Mouse (Mus musculus): ENCODE data around the gene Ccnd3. TPM values are rescaled to one million over a fixed set of nuclear protein-coding genes. Genes with fewer than 3 reads are reported as not detected.

The Ccnd3 gene
- polyA plus RNA-seq, 1 experiment from 2014 or later: 530 TPM

DNA sequence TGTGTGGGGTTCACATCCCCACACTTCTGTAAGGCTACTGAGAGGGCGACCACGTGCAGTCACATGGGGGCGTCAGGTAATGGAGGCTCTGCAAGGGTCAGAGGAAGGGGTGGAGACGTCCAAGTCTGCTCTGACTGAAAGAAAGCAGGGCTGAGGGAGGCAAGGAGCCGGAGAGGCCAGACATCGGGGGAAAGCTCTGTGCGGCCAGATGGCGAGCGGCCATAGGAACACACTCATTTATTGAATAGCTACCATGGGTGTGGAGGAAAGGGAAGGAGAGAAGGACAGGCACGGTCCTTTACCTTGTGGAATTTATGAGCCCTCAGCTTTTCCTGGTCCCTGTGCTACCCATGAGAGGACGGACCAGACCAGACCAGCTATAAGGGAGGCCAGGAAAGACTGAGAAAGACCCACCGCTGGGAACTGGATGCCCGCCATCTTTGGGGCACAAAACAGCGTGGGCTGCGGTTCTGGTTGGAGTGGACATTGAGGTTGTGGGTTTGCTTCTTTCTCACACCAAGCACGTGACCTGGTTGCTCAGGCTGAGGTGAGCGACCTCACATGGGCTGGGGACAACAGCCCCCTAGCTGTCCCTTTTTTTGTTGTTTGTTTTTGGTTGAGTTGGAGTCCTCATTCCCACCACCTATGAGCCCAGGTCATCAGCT lies 22.1 kb downstream of the Ccnd3 start:
- no peak overlapping the region for H3K4me3 ChIP-seq (ENCODE audit: low read depth, low read length)
- no peaks in the 10 kb centered on the region for H3K9me3 ChIP-seq (ENCODE audit: control insufficient read depth, low read length)
- no peak for ATAC-seq (replicated peaks; ENCODE audit: low FRiP score)
- H3K27ac ChIP-seq (ENCODE audit: low read depth, low read length): peak overlapping the region; percentile 80
- H3K4me2 ChIP-seq: no peak overlapping the region
- DNase-seq (ENCODE audit: low spot score): no peak
- H3K4me1 ChIP-seq (replicated peaks; ENCODE audit: control insufficient read depth, insufficient read depth, low read length): peaks cover 53% of the 10 kb centered on the region
- no peaks in the 10 kb centered on the region for H3K36me3 ChIP-seq (ENCODE audit: control insufficient read depth, insufficient read depth, low read length)
- H3K27me3 ChIP-seq (replicated peaks; ENCODE audit: control insufficient read depth, insufficient read depth, low read length): no peaks in the 10 kb centered on the region
- 75% methylated on average over 17 of the region's 17 CpGs for WGBS
- H3K9ac ChIP-seq (ENCODE audit: low read depth, low read length): peak overlapping the region; percentile 65

DNA sequence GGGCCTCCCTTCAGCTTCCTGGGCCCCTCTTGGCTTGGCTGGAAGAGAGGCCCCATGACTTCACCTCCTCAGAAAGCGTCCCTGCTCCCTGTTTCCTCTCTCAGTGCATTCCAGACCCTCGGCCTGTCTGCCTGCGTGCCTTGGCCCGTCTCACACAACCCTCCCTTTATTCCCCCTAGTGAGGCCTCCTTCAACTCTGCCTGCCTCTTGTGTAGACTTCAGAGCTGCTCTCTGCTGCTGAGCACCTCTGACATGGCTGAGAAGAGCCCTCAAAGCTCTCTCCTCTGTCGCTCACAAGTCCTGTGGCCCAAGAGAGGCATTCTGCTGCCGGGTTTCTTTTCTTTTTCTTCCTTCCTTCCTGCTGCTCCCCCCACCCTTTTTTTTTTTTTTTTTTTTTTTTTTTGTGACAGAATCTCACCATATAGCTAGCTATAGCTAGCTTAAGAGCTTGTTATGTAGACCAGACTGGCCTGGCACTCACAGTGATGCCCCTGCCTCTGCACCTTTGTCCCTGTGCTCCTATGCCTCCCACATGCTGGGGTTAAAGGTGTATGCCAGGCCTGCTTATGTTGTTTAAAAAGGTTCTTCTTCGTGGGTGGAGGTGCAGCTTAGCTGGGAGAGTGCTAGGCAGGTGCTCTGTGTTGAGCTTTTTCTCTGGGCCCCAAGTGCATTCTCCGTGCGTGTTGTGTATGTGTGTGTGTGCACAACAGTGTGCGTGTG lies 22.9 kb downstream of the Ccnd3 start:
- H3K27me3 ChIP-seq (replicated peaks; ENCODE audit: control insufficient read depth, insufficient read depth, low read length): no peaks in the 10 kb centered on the region
- H3K4me3 ChIP-seq (ENCODE audit: low read depth, low read length): no peak overlapping the region
- ATAC-seq (replicated peaks; ENCODE audit: low FRiP score) (0 out of 2 replicates have a peak, but pooled peaks have one; percentile 35), DNase-seq (ENCODE audit: low spot score) (no peak)
- WGBS: 40% methylated on average over 10 of the region's 10 CpGs
- no peaks in the 10 kb centered on the region for H3K9me3 ChIP-seq (ENCODE audit: control insufficient read depth, low read length)
- peaks cover 52% of the 10 kb centered on the region for H3K4me1 ChIP-seq (replicated peaks; ENCODE audit: control insufficient read depth, insufficient read depth, low read length)
- no peaks in the 10 kb centered on the region for H3K36me3 ChIP-seq (ENCODE audit: control insufficient read depth, insufficient read depth, low read length)
- H3K9ac ChIP-seq (ENCODE audit: low read depth, low read length): peak overlapping the region; percentile 65
- H3K27ac ChIP-seq (ENCODE audit: low read depth, low read length): peak overlapping the region; percentile 80
- H3K4me2 ChIP-seq: peak overlapping the region; percentile 30

DNA sequence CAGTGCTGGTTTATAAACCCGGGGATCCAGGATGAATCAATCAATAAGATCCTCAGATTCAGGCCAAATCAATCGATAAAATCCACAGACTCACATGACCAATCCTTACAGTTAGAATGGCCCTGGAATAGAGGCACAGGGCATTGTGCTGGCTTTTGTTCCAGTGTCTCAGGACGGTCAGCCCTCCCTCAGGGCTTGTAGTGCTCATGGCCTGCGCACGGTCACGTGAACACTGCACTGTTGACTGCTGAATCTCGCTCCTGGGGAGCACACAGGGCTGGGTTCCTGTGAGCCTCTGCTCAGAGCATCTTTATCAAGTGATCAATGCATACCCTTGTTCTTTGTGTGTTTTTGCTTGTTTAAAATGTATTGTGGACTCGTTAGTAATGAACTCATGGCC lies 24.1 kb downstream of the Ccnd3 start:
- H3K4me3 ChIP-seq (ENCODE audit: low read depth, low read length): no peak overlapping the region
- ATAC-seq (replicated peaks; ENCODE audit: low FRiP score) (no peak), DNase-seq (ENCODE audit: low spot score) (no peak)
- H3K36me3 ChIP-seq (ENCODE audit: control insufficient read depth, insufficient read depth, low read length): no peaks in the 10 kb centered on the region
- no peaks in the 10 kb centered on the region for H3K9me3 ChIP-seq (ENCODE audit: control insufficient read depth, low read length)
- H3K4me1 ChIP-seq (replicated peaks; ENCODE audit: control insufficient read depth, insufficient read depth, low read length): peaks cover 42% of the 10 kb centered on the region
- H3K27me3 ChIP-seq (replicated peaks; ENCODE audit: control insufficient read depth, insufficient read depth, low read length): no peaks in the 10 kb centered on the region
- no peak overlapping the region for H3K9ac ChIP-seq (ENCODE audit: low read depth, low read length)
- 84% methylated on average over 8 of the region's 8 CpGs for WGBS
- H3K27ac ChIP-seq (ENCODE audit: low read depth, low read length): no peak overlapping the region
- no peak overlapping the region for H3K4me2 ChIP-seq

DNA sequence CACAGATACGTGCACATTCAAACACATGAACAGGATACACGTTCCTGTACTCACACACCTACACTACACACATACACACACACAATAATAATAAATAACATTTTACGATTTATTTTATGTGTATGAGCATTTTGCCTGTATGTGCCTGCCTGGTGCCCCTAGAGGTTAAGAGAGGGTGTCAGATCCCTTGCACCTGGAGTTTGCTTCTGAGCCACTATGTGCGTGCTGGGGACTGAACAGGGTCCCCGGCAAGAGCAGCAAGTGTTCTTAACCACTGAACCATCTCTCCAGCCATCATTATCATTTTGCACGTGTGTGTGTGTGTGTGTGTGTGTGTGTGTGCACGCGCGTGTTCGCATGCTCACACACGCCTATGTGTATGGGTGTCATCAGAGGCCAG lies 24.7 kb downstream of the Ccnd3 start:
- no peaks in the 10 kb centered on the region for H3K27me3 ChIP-seq (replicated peaks; ENCODE audit: control insufficient read depth, insufficient read depth, low read length)
- no peak for ATAC-seq (replicated peaks; ENCODE audit: low FRiP score)
- H3K9me3 ChIP-seq (ENCODE audit: control insufficient read depth, low read length): no peaks in the 10 kb centered on the region
- 87% methylated on average over 11 of the region's 11 CpGs for WGBS
- H3K9ac ChIP-seq (ENCODE audit: low read depth, low read length): no peak overlapping the region
- no peaks in the 10 kb centered on the region for H3K36me3 ChIP-seq (ENCODE audit: control insufficient read depth, insufficient read depth, low read length)
- DNase-seq (ENCODE audit: low spot score): no peak
- H3K4me3 ChIP-seq (ENCODE audit: low read depth, low read length): no peak overlapping the region
- H3K4me1 ChIP-seq (replicated peaks; ENCODE audit: control insufficient read depth, insufficient read depth, low read length): peaks cover 41% of the 10 kb centered on the region
- no peak overlapping the region for H3K27ac ChIP-seq (ENCODE audit: low read depth, low read length)
- no peak overlapping the region for H3K4me2 ChIP-seq

DNA sequence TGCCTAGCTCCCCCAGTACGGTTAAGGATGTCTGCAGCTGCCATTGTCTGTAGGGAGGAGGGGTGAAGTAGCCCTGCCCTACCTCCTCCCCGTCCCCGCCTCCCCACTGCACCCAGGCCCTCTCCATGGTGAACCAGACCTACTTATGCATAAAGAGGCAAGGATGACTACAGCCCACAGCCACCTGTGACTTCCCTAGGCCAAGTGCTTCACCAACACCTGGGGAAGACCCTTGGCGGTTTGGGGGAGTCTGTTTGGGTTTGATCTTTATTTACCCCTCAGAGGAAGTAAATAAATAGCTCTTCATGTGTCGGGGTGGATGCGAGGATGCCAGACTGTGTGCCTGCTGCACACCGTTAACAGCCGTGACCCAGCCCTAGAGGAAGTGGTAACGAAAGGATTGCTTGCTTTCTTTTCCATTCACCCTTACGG lies 26.6 kb downstream of the Ccnd3 start:
- H3K36me3 ChIP-seq (ENCODE audit: control insufficient read depth, insufficient read depth, low read length): no peaks in the 10 kb centered on the region
- H3K4me1 ChIP-seq (replicated peaks; ENCODE audit: control insufficient read depth, insufficient read depth, low read length): peaks cover 43% of the 10 kb centered on the region
- H3K27me3 ChIP-seq (replicated peaks; ENCODE audit: control insufficient read depth, insufficient read depth, low read length): no peaks in the 10 kb centered on the region
- peak overlapping the region; percentile 29; the same call in 1 of the 2 replicates for H3K27ac ChIP-seq (ENCODE audit: low read depth, low read length)
- no peak overlapping the region for H3K4me3 ChIP-seq (ENCODE audit: low read depth, low read length)
- H3K4me2 ChIP-seq: no peak overlapping the region
- ATAC-seq (replicated peaks; ENCODE audit: low FRiP score) (no peak), DNase-seq (ENCODE audit: low spot score) (no peak)
- H3K9me3 ChIP-seq (ENCODE audit: control insufficient read depth, low read length): no peaks in the 10 kb centered on the region
- WGBS: 69% methylated on average over 10 of the region's 10 CpGs
- peak overlapping the region; percentile 30; the same call in 1 of the 2 replicates for H3K9ac ChIP-seq (ENCODE audit: low read depth, low read length)

DNA sequence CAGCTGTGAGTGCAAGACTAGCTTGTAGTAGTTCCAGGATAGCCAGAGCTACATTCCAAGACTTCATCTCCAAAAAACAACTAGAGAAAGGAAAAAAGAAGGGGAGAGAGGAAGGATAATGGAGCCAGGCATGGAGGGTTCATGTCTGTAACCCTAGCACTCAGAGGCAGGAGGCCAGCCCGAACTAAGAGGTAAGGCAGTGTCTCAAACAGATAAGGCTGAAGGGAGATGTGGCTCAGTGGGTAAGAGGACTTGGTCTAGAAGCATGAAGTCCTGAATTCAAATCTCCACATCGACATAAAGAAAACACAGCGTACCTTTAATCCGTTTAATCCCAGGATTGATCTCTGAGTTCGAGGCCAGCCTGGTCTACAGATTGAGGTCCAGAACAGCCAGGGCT lies 27.5 kb downstream of the Ccnd3 start:
- H3K27me3 ChIP-seq (replicated peaks; ENCODE audit: control insufficient read depth, insufficient read depth, low read length): no peaks in the 10 kb centered on the region
- no peaks in the 10 kb centered on the region for H3K36me3 ChIP-seq (ENCODE audit: control insufficient read depth, insufficient read depth, low read length)
- DNase-seq (ENCODE audit: low spot score) (no peak), ATAC-seq (replicated peaks; ENCODE audit: low FRiP score) (no peak)
- H3K4me2 ChIP-seq: peak overlapping the region; percentile 33; the same call in 1 of the 2 replicates
- H3K9me3 ChIP-seq (ENCODE audit: control insufficient read depth, low read length): no peaks in the 10 kb centered on the region
- no peak overlapping the region for H3K4me3 ChIP-seq (ENCODE audit: low read depth, low read length)
- H3K4me1 ChIP-seq (replicated peaks; ENCODE audit: control insufficient read depth, insufficient read depth, low read length): peaks cover 38% of the 10 kb centered on the region
- H3K9ac ChIP-seq (ENCODE audit: low read depth, low read length): no peak overlapping the region
- WGBS: 75% methylated on average over 5 of the region's 5 CpGs
- peak overlapping the region; percentile 57; the same call in 1 of the 2 replicates for H3K27ac ChIP-seq (ENCODE audit: low read depth, low read length)

DNA sequence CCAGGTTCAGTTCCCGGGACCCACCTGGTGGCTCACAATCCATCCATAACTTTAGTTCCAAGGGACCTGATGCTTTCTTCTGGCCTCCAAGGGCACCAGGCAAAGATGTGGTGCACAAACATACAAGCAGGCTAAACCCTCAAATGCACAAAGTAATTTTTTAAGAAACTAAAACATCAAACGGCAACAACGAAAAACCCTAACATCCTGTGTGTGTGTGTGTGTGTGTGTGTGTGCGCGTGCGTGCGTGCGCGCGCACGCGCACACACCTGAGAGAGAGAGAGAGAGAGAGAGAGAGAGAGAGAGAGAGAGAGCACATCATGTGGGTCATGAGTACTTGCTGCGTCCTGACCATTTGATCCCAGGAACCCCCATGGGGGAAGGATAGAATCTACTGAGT lies 28.8 kb downstream of the Ccnd3 start:
- ATAC-seq (replicated peaks; ENCODE audit: low FRiP score): no peak
- Histone ChIP-seq H3K27ac (ENCODE audit: low read depth, low read length) (peak overlapping the region; percentile 28; the same call in 1 of the 2 replicates), H3K4me2 (no peak overlapping the region), H3K4me1 (replicated peaks; ENCODE audit: control insufficient read depth, insufficient read depth, low read length) (peaks cover 32% of the 10 kb centered on the region), H3K9me3 (ENCODE audit: control insufficient read depth, low read length) (no peaks in the 10 kb centered on the region), H3K9ac (ENCODE audit: low read depth, low read length) (no peak overlapping the region), H3K4me3 (ENCODE audit: low read depth, low read length) (no peak overlapping the region), H3K27me3 (replicated peaks; ENCODE audit: control insufficient read depth, insufficient read depth, low read length) (no peaks in the 10 kb centered on the region), H3K36me3 (ENCODE audit: control insufficient read depth, insufficient read depth, low read length) (no peaks in the 10 kb centered on the region)
- WGBS: 94% methylated on average over 13 of the region's 13 CpGs
- DNase-seq (ENCODE audit: low spot score): no peak

DNA sequence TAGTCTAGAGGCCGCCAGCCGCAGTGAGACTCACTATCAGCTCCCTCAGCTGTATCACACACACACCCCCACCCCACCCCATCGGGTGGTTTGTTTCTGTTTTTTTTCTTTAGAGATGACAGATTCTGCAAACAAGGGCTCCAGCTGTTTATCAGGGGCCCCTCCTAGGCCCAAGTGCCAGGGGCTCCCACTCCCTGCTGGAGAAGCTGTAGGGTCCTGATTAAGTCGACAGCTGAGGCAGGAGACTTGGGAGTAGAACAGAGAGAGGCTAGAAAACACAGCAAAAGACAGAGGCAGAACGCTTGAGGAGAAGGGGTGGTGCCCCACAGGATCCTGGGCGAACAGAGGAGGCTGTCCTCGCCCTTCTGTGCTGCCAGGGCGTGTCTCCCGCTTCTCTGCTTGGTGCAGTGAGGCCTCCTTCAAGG lies 31.0 kb downstream of the Ccnd3 start:
- Histone ChIP-seq H3K9me3 (ENCODE audit: control insufficient read depth, low read length) (no peaks in the 10 kb centered on the region), H3K36me3 (ENCODE audit: control insufficient read depth, insufficient read depth, low read length) (no peaks in the 10 kb centered on the region), H3K27ac (ENCODE audit: low read depth, low read length) (peak overlapping the region; percentile 94), H3K4me3 (ENCODE audit: low read depth, low read length) (no peak overlapping the region), H3K4me2 (peak overlapping the region; percentile 51), H3K4me1 (replicated peaks; ENCODE audit: control insufficient read depth, insufficient read depth, low read length) (peaks cover 32% of the 10 kb centered on the region), H3K27me3 (replicated peaks; ENCODE audit: control insufficient read depth, insufficient read depth, low read length) (no peaks in the 10 kb centered on the region), H3K9ac (ENCODE audit: low read depth, low read length) (peak overlapping the region; percentile 47; the same call in 1 of the 2 replicates)
- WGBS: 31% methylated on average over 9 of the region's 9 CpGs
- ATAC-seq (replicated peaks; ENCODE audit: low FRiP score) (peak; percentile 97), DNase-seq (ENCODE audit: low spot score) (peak; percentile 75)

All from liver, embryonic 11.5 days (tissue).